Mouse (Mus musculus): Measurements from ENCODE around the gene Mettl18.
"Not testable (repeated sequence)": the region's sequence is repeated elsewhere in the genome, so short reads cannot be mapped to it uniquely, and the experiment has no call there.

- not testable (repeated sequence) for TF ChIP-seq POLR2A (IDR thresholded peaks at IDR 0.05; ENCODE audit: borderline replicate concordance, extremely low read depth, insufficient read depth, insufficient read length, poor library complexity, severe bottlenecking); CTCF (IDR thresholded peaks at IDR 0.05; ENCODE audit: borderline replicate concordance, extremely low read depth, insufficient read depth, insufficient read length)
Measured at GRCm38 (mm10) chr1:164022106-164022505, 27.4 kb downstream of the Mettl18 start.
